Mouse (Mus musculus) MEL (cell line): ENCODE measurements around the gene Lrrc8a.

Source experiments
- CTCF ChIP-seq, 3 experiments: IDR thresholded peaks in 2 of 3; conservative IDR thresholded peaks in 1 of 3; 2 replicates each; pipeline ENCODE4 v1.5.1; 2011 to 2012; ENCODE audit warnings: low read length in 3 of 3, low read depth in 2 of 3, mild to moderate bottlenecking in 2 of 3, improper control_type of control experiment in 1 of 3, inconsistent platforms in 1 of 3, mixed read lengths in 1 of 3, moderate library complexity in 1 of 3; ENCODE audit not compliant: control insufficient read depth in 1 of 3, insufficient read depth in 1 of 3, poor library complexity in 1 of 3, severe bottlenecking in 1 of 3
- EP300 ChIP-seq, 2 experiments: IDR thresholded peaks; 2 replicates each; pipeline ENCODE4 v1.6.1; 2011; ENCODE audit warnings: improper control_type of control experiment in 2 of 2, low read length in 2 of 2, low read depth in 1 of 2, mild to moderate bottlenecking in 1 of 2
- MAFK ChIP-seq: IDR thresholded peaks from 2 replicates; pipeline ENCODE4 v1.6.1; 2011; ENCODE audit warnings: low read depth, mild to moderate bottlenecking, low read length, improper control_type of control experiment, borderline replicate concordance
- MAX ChIP-seq: IDR thresholded peaks from 2 replicates; pipeline ENCODE4 v1.6.1; 2011; ENCODE audit warnings: low read length, improper control_type of control experiment
- TAL1 ChIP-seq: IDR thresholded peaks from 2 replicates; pipeline ENCODE4 v1.6.1; 2012; ENCODE audit warnings: mild to moderate bottlenecking, inconsistent platforms, low read length, moderate library complexity, mixed read lengths
- UBTF ChIP-seq: IDR thresholded peaks from 2 replicates; pipeline ENCODE4 v1.6.1; 2012; ENCODE audit warnings: low read depth, mild to moderate bottlenecking, inconsistent platforms, low read length, improper control_type of control experiment, moderate library complexity, borderline replicate concordance; ENCODE audit not compliant: insufficient read depth

- no peak for TF ChIP-seq EP300 (IDR thresholded peaks at IDR 0.05; ENCODE audit: low read depth in 1 of 2, low read length in 2 of 2)
- TF ChIP-seq MAFK: no peak
- no peak for TF ChIP-seq TAL1
- TF ChIP-seq MAX: no peak
- no peak for TF ChIP-seq UBTF
- TF ChIP-seq CTCF (IDR thresholded peaks at IDR 0.05 in 2 of 3, conservative IDR thresholded peaks at IDR 0.05 in 1 of 3; ENCODE audit: control insufficient read depth in 1 of 3, insufficient read depth in 1 of 3, low read depth in 2 of 3, low read length in 3 of 3, poor library complexity in 1 of 3, severe bottlenecking in 1 of 3): no peak
Measured at GRCm38 (mm10) chr2:30212169-30212545, 25.4 kb upstream of the Lrrc8a start.
